Mouse (Mus musculus): ENCODE measurements around the gene Rdh5. TPM values are rescaled to one million over a fixed set of nuclear protein-coding genes. Genes with fewer than 3 reads are reported as not detected.

Gene Rdh5
- polyA plus RNA-seq, 1 experiment from 2014 or later = 21.9 TPM

DNA sequence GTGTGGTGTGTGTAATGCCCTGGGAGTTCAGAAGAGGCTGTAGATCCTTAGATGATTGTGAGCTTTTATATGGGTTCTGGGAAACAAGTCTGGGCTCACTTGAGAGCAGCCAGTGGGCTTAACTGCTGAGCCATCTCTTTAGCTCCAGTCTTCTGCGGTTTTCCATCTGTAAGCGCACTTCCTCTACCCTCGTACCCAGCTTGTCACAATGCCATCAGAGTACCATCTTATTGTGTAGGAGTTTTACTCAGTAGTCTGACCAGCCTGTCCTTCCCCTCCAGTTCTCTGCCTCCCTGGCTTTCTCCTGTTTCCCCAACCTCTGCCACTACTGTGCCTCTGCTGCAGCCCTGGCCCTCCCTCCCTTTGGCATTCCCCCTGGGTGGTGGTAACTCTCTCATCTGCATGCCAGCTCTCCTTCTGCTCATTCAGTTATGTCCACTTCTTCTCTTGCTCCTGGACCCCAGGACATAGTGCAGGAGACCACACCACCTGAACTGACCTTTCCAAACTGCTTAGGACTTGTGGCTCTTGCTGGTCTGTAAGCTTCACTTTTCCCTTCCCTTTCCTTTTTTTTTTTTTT is 20.2 kb downstream of the Rdh5 start:
- no peak overlapping the region for H3K4me2 ChIP-seq (ENCODE audit: low read depth, low read length)
- no peak overlapping the region for H3K9ac ChIP-seq (ENCODE audit: low read depth, low read length)
- ATAC-seq (ENCODE audit: low read depth) = no peak
- H3K9me3 ChIP-seq (replicated peaks; ENCODE audit: control insufficient read depth, low read length) = no peaks in the 10 kb centered on the region
- no peak overlapping the region for H3K27ac ChIP-seq (ENCODE audit: low read length)
- 30% methylated on average over 3 of the region's 3 CpGs for WGBS (ENCODE audit: insufficient replicate concordance)
- no peaks in the 10 kb centered on the region for H3K36me3 ChIP-seq (ENCODE audit: control insufficient read depth, insufficient read depth)
- no peaks in the 10 kb centered on the region for H3K4me1 ChIP-seq (ENCODE audit: control insufficient read depth, low read depth, low read length)
- H3K4me3 ChIP-seq (ENCODE audit: low read depth, low read length) = no peak overlapping the region
- no peaks in the 10 kb centered on the region for H3K27me3 ChIP-seq (ENCODE audit: control insufficient read depth, insufficient read depth, low read depth, low read length)

GRCm38 (mm10) chr10:128901409-128901808 is 21.3 kb downstream of the Rdh5 start:
- no peaks in the 10 kb centered on the region for H3K36me3 ChIP-seq (ENCODE audit: control insufficient read depth, insufficient read depth)
- peak; percentile 32; the same call in 1 of the 2 replicates for ATAC-seq (ENCODE audit: low read depth)
- peaks cover 6% of the 10 kb centered on the region for H3K27me3 ChIP-seq (ENCODE audit: control insufficient read depth, insufficient read depth, low read depth, low read length)
- no peak overlapping the region for H3K27ac ChIP-seq (ENCODE audit: low read length)
- 48% methylated on average over 1 of the region's 1 CpGs for WGBS (ENCODE audit: insufficient replicate concordance)
- no peak overlapping the region for H3K9ac ChIP-seq (ENCODE audit: low read depth, low read length)
- no peak overlapping the region for H3K4me3 ChIP-seq (ENCODE audit: low read depth, low read length)
- H3K9me3 ChIP-seq (replicated peaks; ENCODE audit: control insufficient read depth, low read length) = no peaks in the 10 kb centered on the region
- no peaks in the 10 kb centered on the region for H3K4me1 ChIP-seq (ENCODE audit: control insufficient read depth, low read depth, low read length)
- no peak overlapping the region for H3K4me2 ChIP-seq (ENCODE audit: low read depth, low read length)

DNA sequence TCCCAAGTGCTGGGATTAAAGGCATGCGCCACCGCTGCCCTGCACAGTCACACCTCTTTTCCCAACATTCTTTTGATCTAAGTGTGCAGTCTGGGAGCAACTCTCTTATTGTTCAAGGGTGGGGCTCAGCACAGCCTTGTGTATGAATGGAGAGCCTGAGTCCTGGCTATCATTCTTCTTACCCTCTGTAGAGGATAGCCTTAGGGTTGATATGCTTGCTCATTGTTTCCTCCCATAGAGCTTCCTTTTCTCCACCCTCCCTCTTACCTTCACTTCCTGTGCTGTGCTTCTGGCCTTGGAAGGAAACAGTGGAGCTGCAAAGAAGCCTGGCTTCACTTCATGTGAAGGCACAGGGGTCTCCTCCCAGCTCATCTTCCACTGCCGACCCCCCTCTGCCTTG is 22.0 kb downstream of the Rdh5 start, which contains the start of gene Cd63:
Gene Cd63, plus strand, starts transcription at position 292 of the 400 bp plus-strand sequence.
- 62% methylated on average over 3 of the region's 3 CpGs for WGBS (ENCODE audit: insufficient replicate concordance)
- Histone ChIP-seq H3K4me2 (ENCODE audit: low read depth, low read length) (no peak within 1 kb of the TSS), H3K27me3 (ENCODE audit: control insufficient read depth, insufficient read depth, low read depth, low read length) (peaks cover 13% of the 10 kb centered on the region), H3K4me1 (ENCODE audit: control insufficient read depth, low read depth, low read length) (no peaks in the 10 kb centered on the region; the same call in 1 of the 2 replicates), H3K36me3 (ENCODE audit: control insufficient read depth, insufficient read depth) (no peaks in the 10 kb centered on the region), H3K4me3 (ENCODE audit: low read depth, low read length) (no peak within 1 kb of the TSS), H3K9ac (ENCODE audit: low read depth, low read length) (no peak within 1 kb of the TSS), H3K27ac (ENCODE audit: low read length) (no peak within 1 kb of the TSS), H3K9me3 (replicated peaks; ENCODE audit: control insufficient read depth, low read length) (no peaks in the 10 kb centered on the region)
- ATAC-seq (ENCODE audit: low read depth) = no peak

GRCm38 (mm10) chr10:128899759-128900490 is 22.8 kb downstream of the Rdh5 start:
- H3K9me3 ChIP-seq (replicated peaks; ENCODE audit: control insufficient read depth, low read length) = no peaks in the 10 kb centered on the region
- no peak overlapping the region for H3K4me2 ChIP-seq (ENCODE audit: low read depth, low read length)
- no peak for ATAC-seq (ENCODE audit: low read depth)
- whole genome bisulfite sequencing (ENCODE audit: insufficient replicate concordance) = 46% methylated on average over 6 of the region's 6 CpGs
- no peak overlapping the region for H3K27ac ChIP-seq (ENCODE audit: low read length)
- H3K9ac ChIP-seq (ENCODE audit: low read depth, low read length) = no peak overlapping the region
- no peak overlapping the region for H3K4me3 ChIP-seq (ENCODE audit: low read depth, low read length)
- no peaks in the 10 kb centered on the region for H3K36me3 ChIP-seq (ENCODE audit: control insufficient read depth, insufficient read depth)
- H3K27me3 ChIP-seq (ENCODE audit: control insufficient read depth, insufficient read depth, low read depth, low read length) = peaks cover 20% of the 10 kb centered on the region
- no peaks in the 10 kb centered on the region; the same call in 1 of the 2 replicates for H3K4me1 ChIP-seq (ENCODE audit: control insufficient read depth, low read depth, low read length)

GRCm38 (mm10) chr10:128897501-128897900 is 25.2 kb downstream of the Rdh5 start:
- 17% methylated on average over 1 of the region's 1 CpGs for WGBS (ENCODE audit: insufficient replicate concordance)
- Histone ChIP-seq H3K9me3 (replicated peaks; ENCODE audit: control insufficient read depth, low read length) (no peaks in the 10 kb centered on the region), H3K27me3 (ENCODE audit: control insufficient read depth, insufficient read depth, low read depth, low read length) (peaks cover 43% of the 10 kb centered on the region), H3K9ac (ENCODE audit: low read depth, low read length) (no peak overlapping the region), H3K36me3 (ENCODE audit: control insufficient read depth, insufficient read depth) (no peaks in the 10 kb centered on the region), H3K4me2 (ENCODE audit: low read depth, low read length) (no peak overlapping the region), H3K27ac (ENCODE audit: low read length) (no peak overlapping the region), H3K4me3 (ENCODE audit: low read depth, low read length) (no peak overlapping the region), H3K4me1 (ENCODE audit: control insufficient read depth, low read depth, low read length) (no peaks in the 10 kb centered on the region; the same call in 1 of the 2 replicates)
- ATAC-seq (ENCODE audit: low read depth) = no peak

GRCm38 (mm10) chr10:128896807-128897206 is 25.9 kb downstream of the Rdh5 start:
- no peak for ATAC-seq (ENCODE audit: low read depth)
- H3K9ac ChIP-seq (ENCODE audit: low read depth, low read length) = no peak overlapping the region
- whole genome bisulfite sequencing (ENCODE audit: insufficient replicate concordance) = 15% methylated on average over 1 of the region's 1 CpGs
- no peaks in the 10 kb centered on the region for H3K36me3 ChIP-seq (ENCODE audit: control insufficient read depth, insufficient read depth)
- H3K4me1 ChIP-seq (ENCODE audit: control insufficient read depth, low read depth, low read length) = no peaks in the 10 kb centered on the region; the same call in 1 of the 2 replicates
- no peaks in the 10 kb centered on the region for H3K9me3 ChIP-seq (replicated peaks; ENCODE audit: control insufficient read depth, low read length)
- H3K4me3 ChIP-seq (ENCODE audit: low read depth, low read length) = no peak overlapping the region
- H3K27me3 ChIP-seq (ENCODE audit: control insufficient read depth, insufficient read depth, low read depth, low read length) = peaks cover 50% of the 10 kb centered on the region
- H3K4me2 ChIP-seq (ENCODE audit: low read depth, low read length) = no peak overlapping the region
- no peak overlapping the region for H3K27ac ChIP-seq (ENCODE audit: low read length)

DNA sequence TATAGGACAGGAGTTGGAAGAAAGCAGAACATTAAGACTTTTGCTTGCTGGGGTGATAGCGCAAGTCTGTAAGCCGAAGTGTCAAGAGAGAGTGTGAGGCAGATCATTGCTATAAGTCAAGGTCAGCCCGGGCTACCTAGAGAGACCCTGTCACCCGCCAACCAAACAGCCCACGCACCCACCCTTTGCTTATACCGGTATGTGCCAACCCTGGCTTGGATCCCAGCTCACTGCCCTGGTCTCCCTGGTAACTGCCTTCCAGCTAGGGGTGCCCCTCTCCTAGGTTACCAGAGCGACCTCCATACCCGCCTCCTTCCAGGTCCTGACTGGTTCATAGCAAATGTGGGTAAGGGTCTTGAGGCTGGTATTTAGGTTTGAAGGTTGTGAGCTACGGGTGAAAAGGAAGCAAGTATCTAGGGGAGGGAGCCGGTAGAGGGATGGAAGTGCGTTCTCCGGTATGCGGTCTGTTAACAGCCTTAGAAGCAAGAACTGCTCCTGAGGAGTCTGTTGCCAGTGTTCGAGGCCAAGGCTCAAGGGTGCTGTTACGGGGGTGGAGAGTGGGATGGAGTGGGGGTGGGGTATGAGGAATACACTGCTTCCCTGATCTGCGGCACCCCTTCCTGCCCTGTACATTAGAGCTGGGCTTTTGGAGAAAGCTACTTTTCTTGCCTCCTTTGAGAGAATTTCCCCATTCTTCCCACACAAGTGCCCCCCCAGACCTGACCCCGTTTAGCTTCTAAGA is 26.6 kb downstream of the Rdh5 start:
- Histone ChIP-seq H3K4me3 (ENCODE audit: low read depth, low read length) (no peak overlapping the region), H3K36me3 (ENCODE audit: control insufficient read depth, insufficient read depth) (no peaks in the 10 kb centered on the region), H3K27me3 (ENCODE audit: control insufficient read depth, insufficient read depth, low read depth, low read length) (peaks cover 57% of the 10 kb centered on the region), H3K9me3 (replicated peaks; ENCODE audit: control insufficient read depth, low read length) (no peaks in the 10 kb centered on the region), H3K27ac (ENCODE audit: low read length) (no peak overlapping the region), H3K4me1 (ENCODE audit: control insufficient read depth, low read depth, low read length) (no peaks in the 10 kb centered on the region; the same call in 1 of the 2 replicates), H3K4me2 (ENCODE audit: low read depth, low read length) (no peak overlapping the region; the same call in 1 of the 2 replicates), H3K9ac (ENCODE audit: low read depth, low read length) (no peak overlapping the region)
- WGBS (ENCODE audit: insufficient replicate concordance) = 5% methylated on average over 17 of the region's 17 CpGs
- no peak for ATAC-seq (ENCODE audit: low read depth)

GRCm38 (mm10) chr10:128895437-128895836 is 27.3 kb downstream of the Rdh5 start:
- H3K27me3 ChIP-seq (ENCODE audit: control insufficient read depth, insufficient read depth, low read depth, low read length) = peaks cover 64% of the 10 kb centered on the region

More at GRCm38 (mm10) chr10:128895437-128895836, 27.3 kb downstream of the Rdh5 start:
- Histone ChIP-seq H3K9me3 (replicated peaks; ENCODE audit: control insufficient read depth, low read length) (no peaks in the 10 kb centered on the region), H3K36me3 (ENCODE audit: control insufficient read depth, insufficient read depth) (no peaks in the 10 kb centered on the region), H3K9ac (ENCODE audit: low read depth, low read length) (no peak overlapping the region), H3K4me1 (ENCODE audit: control insufficient read depth, low read depth, low read length) (no peaks in the 10 kb centered on the region; the same call in 1 of the 2 replicates), H3K27ac (ENCODE audit: low read length) (no peak overlapping the region), H3K4me2 (ENCODE audit: low read depth, low read length) (no peak overlapping the region; the same call in 1 of the 2 replicates), H3K4me3 (ENCODE audit: low read depth, low read length) (no peak overlapping the region)
- under 1% methylated on average over 9 of the region's 9 CpGs for WGBS (ENCODE audit: insufficient replicate concordance)
- ATAC-seq (ENCODE audit: low read depth) = no peak

All from liver, embryonic 16.5 days (tissue).